Mouse (Mus musculus) left cerebral cortex, adult 18-20 months (tissue): ENCODE results near the gene Rpgr. TPM values are rescaled to one million over a fixed set of nuclear protein-coding genes. Genes with fewer than 3 reads are reported as not detected.

ENCODE experiments used
- DNase-seq, 2 experiments: peaks; one replicate each; pipeline ENCODE4 v3.0.0; 2021 to 2022; ENCODE audit warnings: low spot score in 2 of 2, mixed read lengths in 1 of 2
- total RNA-seq, 2 experiments: library from RNA; stranded (reverse); gene quantifications; 2 replicates each; pipeline ENCODE4 v1.2.3; 2021

Rpgr gene
- total RNA-seq, 2 experiments from 2014 or later, result 18.1 to 20.5 TPM

DNA sequence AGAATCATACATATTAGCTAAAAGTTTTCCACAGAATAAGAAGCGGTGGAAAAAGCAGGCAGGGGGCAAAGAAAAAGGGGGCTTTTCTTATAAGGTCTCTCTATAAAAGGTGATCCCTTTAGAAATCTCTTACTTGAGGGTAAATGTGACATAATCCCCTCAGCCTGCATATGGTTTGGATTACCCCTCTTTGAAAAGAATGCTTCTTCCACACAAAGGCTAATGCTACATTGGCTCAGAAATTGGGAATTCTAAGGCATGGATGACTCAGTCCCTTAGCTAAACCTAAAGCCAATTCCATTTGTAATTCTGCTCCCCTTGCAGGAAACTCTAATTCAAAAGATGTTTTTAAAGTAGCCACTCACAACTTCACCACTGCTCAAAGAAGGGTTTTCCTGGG, 136.7 kb downstream of the Rpgr start:
- no peak for DNase-seq

GRCm38 (mm10) chrX:10073966-10074365, 142.8 kb downstream of the Rpgr start:
- no peak for DNase-seq

DNA sequence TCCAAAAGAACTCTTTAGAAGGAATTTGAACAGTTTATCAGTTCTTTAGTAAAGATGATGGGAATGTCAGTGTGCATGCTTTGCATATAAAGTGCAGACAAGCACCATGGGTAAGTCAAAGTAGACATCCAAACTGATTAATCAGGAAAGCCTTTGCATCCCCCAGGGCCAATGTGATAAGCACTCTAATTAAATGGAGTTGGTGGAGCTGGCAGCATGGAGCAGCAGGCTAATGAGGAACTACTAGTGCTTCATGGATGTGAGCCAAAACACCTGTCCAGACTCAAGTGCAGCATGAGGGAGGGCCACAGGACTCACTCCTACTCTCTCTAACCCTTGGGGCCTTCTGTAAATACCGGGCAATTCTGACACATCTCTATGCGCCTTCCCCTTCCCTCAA, 145.2 kb downstream of the Rpgr start:
- no peak for DNase-seq

DNA sequence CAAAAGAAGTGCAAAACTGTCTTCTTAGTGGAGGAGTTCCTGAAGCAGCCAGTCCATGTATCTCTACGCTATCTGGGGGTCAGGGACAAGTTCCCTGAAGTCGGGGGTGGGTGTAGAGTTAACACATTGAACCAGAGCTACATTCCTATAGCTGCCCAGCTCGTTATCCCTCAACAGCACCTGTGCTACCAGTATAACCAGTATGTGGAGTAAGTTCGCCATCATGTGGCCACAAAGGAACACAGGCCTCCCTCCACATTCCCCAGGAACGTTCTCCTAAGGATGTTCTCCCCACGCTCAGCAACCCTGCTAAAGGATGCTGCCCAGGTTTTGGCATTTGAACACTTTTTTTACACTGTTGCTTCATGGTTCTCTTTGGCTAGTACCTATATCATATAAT, 146.0 kb downstream of the Rpgr start:
- peak; percentile 22 to 26 for DNase-seq

DNA sequence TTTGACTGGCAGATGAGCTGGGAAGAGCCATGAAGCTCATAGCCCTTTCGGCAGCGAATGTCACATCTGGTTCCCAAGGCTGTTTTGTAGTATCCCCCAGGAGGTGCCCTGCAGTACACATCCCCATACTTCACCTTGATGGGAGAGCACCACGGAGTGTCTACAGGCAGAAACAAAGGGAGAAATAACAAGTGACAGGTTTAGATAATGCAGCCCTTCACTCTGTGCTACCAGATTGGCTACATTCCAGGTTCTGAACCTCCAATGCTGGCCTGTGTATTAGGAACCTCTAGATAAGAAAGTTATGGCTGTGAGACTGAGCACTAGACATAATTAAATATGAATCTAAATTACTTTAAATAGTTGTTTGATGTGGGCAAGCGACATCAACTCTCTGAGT, 147.3 kb downstream of the Rpgr start:
- DNase-seq, result no peak

DNA sequence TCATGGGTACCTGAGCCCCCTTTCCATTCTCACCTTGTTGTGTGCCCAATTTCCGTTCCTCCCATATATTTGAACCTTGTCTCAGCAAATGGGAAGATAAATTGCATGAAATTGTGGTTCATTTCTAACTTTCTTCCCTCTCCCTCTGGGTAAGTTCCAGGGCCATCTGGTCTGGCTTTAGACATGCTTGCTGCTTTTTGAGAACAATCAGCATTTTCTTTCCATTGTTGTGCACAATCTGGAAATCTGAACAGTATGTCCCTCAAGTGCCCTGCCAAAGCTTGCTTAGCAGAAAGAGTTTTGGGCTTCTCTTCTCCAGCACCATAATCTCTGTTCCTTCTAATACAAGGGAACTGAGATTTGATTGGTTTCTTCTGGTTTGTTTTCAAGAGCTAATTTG, 152.9 kb downstream of the Rpgr start:
- no peak for DNase-seq

DNA sequence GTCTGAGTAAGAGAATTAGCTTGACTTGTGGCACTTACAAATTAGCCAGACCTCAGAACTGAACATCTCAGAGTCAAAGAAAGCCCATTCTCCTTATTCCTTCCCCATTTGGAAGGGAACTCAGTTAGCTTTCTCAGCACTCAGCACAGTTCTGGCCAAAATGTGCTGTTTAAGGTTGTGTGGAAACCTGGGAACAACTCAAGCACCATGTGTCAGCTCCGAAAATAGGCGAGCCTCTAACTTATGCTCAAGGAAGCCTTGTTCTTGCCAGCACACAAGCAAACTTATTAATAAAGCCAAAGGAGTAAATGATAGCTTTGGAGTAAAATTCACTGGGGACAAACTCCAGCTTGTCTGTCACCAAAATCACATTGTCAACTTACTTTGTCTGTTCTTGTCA, 153.4 kb downstream of the Rpgr start:
- no peak for DNase-seq

DNA sequence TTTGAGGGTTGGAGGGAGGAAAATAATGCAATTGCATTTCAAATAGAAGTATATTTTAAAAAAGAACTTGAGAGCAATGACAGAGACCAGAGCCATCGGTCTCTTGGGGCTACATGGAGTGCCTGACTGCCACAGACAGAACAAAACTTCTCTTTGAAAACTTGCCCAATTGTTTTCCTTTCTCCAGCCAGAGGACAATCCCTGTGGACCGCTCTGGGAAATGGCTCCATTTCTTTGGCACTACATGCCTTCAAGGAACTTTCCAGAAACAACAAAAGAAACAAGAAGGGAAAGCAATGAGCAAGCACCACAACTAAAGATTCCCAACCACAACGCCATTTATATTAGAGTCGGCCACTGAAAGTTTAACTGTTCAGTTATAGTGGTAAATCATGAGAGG, 154.5 kb downstream of the Rpgr start:
- no peak for DNase-seq

GRCm38 (mm10) chrX:10034666-10035065, 182.1 kb downstream of the Rpgr start:
- DNase-seq, result no peak

Other genes with a start within 250 kb of the Rpgr start
- gene Srpx, start 99.2 kb downstream of the Rpgr start, total RNA-seq, result under 1 TPM; 0.40 to 0.73 TPM
- gene Otc, start 35.4 kb upstream of the Rpgr start, total RNA-seq, result not detected